Mouse (Mus musculus) embryonic fibroblast, embryonic 13.5 days (primary cell): ENCODE data around the gene Scrn2. TPM values are rescaled to one million over a fixed set of nuclear protein-coding genes. Genes with fewer than 3 reads are reported as not detected.

Experiments
- H3K27ac ChIP-seq: 2 replicates; pipeline ENCODE4 v1.5.1; 2012; ENCODE audit warnings: low read length, control low read depth, inconsistent platforms; ENCODE audit not compliant: insufficient read depth
- H3K4me1 ChIP-seq: 2 replicates; pipeline ENCODE4 v1.6.1; 2011; ENCODE audit warnings: low read length; ENCODE audit not compliant: control insufficient read depth, insufficient read depth
- H3K4me3 ChIP-seq: 2 replicates; pipeline ENCODE4 v1.5.1; 2011; ENCODE audit warnings: mild to moderate bottlenecking, control low read depth, low read length; ENCODE audit not compliant: insufficient read depth
- CTCF ChIP-seq: IDR thresholded peaks from 2 replicates; pipeline ENCODE4 v1.5.1; 2011; ENCODE audit warnings: mild to moderate bottlenecking, control low read depth, low read length, moderate library complexity, borderline replicate concordance; ENCODE audit not compliant: insufficient read depth
- POLR2A ChIP-seq: IDR thresholded peaks from 2 replicates; pipeline ENCODE4 v1.6.1; 2011; ENCODE audit warnings: low read depth, mild to moderate bottlenecking, control low read depth, low read length, moderate library complexity
- polyA plus RNA-seq: library from polyadenylated mRNA; stranded (reverse); fragments of >200 nt; gene quantifications from 2 replicates; pipeline ENCODE4 v1.2.4, GENCODE M21; 2011; ENCODE audit warnings: low read depth; ENCODE audit not compliant: missing spikeins, insufficient read length

The Scrn2 gene
- polyA plus RNA-seq, 1 experiment = 9.7 TPM

DNA sequence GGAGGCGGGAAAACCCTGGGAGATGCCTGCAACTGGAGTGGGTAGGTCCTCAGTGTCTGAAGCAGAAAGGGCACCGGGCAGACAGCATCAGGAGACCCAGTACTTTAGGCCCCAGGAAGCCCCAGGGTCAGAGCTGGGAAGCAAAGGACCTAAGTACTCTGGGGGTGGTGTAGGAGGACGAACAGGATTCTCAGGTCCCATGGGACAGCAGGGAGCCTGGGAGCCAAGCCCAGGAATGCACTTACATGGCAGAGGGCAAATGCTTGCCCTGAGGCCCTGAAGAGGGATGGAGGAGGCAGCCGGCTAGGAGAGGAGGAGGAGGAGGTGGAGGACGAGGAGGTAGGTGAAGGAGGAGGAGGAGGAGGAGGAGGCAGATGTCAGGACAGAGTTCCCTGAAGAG is 34.7 kb upstream of the Scrn2 start:
- Histone ChIP-seq H3K27ac (no peak overlapping the region), H3K4me1 (no peaks in the 10 kb centered on the region), H3K4me3 (no peak overlapping the region)
- TF ChIP-seq CTCF = no peak
- no peak for TF ChIP-seq POLR2A

DNA sequence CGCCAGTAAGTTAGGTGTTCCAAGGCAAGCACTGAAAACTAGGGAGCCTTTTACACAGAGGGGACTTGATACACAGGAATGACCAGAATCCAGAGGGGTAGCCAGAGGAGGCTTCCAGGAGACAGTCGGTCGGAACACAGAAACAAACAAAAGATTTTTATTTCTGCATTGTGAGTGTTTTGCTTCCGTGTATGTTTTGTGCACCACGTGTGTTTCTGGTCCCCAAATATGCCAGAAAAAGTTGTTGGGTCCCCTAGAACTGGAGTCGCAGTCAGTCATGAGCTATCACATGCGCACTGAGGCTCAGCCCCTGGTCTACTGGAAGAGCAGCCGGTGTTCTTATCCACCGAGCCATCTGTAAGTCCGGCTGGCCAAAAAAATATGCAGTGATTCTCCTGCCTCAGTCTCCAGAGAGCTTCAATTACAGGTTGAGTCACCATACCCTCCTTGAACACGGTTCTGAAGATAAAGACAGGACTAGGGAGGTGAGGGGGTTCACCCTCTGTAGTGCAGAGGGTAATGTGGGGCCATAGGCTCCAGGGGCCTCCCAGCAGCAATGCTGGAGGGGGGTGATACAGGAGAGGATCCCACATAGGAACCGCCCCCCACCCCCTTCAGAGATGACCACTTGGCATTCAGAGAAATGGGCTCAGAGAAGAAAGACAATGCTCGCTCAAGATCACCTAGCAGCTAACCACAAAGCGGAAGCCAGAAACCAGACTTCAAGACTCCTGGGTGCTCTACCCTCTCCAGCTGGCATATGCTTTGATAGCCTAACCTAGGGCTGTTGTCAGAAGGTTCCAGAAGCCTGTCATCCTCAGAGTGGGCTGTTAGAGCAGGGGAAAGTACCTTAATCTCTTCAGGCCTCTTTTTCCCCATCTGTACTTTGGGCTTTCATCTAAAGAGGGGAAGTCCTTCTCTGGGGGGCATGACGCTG is 33.6 kb upstream of the Scrn2 start:
- H3K4me3 ChIP-seq = no peak overlapping the region

DNA sequence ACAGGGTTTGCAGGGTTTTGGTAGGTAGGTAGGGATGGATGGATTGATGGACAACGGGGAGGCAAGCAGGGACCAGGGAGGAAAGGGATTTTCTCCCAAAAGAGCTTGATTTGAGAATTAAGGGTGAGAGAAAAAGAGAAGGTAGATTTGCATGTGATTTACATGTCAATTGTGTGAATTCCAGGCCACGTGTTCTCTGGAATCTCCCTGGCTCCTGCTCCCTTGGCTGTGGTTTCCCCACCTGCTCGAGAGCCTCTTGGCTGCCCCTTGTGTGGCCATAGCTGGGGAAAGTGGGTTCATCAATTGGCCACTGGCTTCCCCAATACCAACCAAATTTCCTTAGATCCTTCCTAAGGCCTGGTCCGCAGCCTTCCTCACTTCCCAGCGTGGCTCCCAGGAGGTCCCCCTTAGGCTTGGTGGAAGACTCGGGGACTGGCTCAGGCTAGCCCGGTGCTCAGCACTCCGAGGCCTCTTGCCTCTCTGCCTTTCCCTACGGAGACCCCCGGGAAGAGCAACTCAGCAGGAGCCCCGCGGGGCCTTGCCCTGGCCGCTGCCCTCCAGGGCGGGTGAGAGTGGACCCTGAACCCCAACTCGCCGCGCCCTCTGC is 32.9 kb upstream of the Scrn2 start:
- Histone ChIP-seq H3K4me3 (no peak overlapping the region), H3K4me1 (no peaks in the 10 kb centered on the region), H3K27ac (no peak overlapping the region)
- TF ChIP-seq CTCF = no peak
- no peak for TF ChIP-seq POLR2A

More for the DNA sequence above, 33.6 kb upstream of the Scrn2 start:
- TF ChIP-seq POLR2A = no peak
- TF ChIP-seq CTCF = no peak
- Histone ChIP-seq H3K27ac (no peak overlapping the region), H3K4me1 (no peaks in the 10 kb centered on the region)

DNA sequence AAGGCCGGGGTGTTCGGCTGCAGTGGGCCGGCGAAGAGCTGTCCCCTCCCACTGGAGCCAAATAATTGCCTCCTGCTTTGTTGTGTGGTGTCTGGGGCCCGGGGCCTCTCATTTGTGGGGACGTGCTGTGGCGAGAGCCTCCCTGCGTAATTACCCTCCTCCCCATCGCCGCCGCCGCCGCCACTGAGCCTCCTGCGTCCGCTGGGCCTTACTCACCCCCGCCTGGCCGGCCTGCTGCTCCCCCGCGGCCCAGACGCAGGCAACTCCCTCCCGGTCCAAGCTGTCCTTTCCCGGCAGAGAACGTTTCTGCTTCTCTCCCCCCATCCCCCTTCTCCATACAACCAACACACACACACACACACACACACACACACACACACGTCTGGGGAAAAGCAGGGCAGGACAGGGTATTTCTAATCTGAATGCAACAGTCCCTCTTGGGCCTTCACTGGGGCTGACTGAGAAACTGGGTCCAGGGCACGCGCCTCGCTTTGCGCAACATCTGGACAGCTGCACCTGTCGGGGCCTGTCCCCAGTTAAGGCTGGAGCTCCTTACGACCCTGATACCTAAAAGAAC is 32.3 kb upstream of the Scrn2 start:
- TF ChIP-seq CTCF (no peak), POLR2A (no peak; the same call in 1 of the 2 replicates)
- Histone ChIP-seq H3K4me1 (no peaks in the 10 kb centered on the region), H3K27ac (no peak overlapping the region), H3K4me3 (no peak overlapping the region)

DNA sequence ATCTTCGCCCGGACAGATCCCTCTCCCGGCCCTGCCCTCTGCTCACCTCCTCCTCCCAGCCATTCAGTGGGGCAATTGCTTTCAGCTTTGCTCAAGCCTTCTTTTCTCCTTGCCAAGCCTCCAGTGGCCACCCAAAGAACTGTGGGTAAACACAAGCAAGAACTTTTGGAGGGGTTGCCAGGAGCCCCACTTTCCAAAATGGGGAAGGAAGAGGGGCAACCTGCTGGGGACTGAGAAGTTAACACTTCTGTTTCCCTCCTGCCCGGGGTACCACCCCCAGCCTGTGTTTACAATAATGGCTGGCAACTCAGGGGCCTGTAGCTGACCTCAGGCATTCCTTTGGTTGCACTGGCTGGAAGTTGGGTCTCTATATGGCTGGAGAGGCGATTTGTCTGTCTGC is 26.6 kb upstream of the Scrn2 start:
- TF ChIP-seq POLR2A (no peak), CTCF (no peak)
- Histone ChIP-seq H3K27ac (no peak overlapping the region), H3K4me3 (no peak overlapping the region), H3K4me1 (peaks cover 3% of the 10 kb centered on the region; the same call in 1 of the 2 replicates)

DNA sequence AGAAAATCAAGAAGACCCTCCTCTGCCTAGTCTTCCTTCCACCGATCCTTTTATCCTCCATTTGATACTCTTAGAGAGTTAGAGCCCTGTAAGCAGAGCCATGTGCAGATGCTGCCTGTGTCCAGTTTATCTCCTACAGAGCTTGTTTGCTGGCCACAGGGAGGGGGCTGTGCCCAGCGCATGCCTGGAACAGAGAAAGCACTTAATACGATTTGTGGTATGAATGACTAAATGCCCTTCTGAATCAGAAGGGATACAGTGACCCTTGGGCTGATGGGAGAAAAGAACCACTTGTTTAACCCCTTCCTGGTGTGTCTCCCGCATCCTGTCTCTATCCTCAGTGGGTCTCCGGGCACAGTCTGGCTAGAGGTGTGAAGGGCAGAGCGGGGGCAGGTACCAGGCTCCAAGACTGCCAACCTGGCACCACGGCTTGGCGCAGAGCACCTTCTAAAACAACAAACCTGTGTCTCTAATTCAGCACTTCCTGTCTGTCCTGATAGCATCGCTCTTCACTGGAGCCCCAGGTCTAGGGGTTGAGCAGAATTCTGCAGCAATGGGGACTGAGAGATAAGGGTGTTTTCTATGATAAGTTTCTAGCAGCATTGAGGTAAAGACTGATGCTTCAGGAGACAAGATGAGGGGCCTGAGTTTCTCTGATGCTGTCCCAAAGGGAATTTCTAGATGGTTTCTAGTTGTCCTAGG is 22.5 kb upstream of the Scrn2 start:
- no peak for TF ChIP-seq CTCF
- TF ChIP-seq POLR2A = no peak
- H3K4me3 ChIP-seq = no peak overlapping the region
- peaks cover 3% of the 10 kb centered on the region; the same call in 1 of the 2 replicates for H3K4me1 ChIP-seq
- no peak overlapping the region for H3K27ac ChIP-seq

DNA sequence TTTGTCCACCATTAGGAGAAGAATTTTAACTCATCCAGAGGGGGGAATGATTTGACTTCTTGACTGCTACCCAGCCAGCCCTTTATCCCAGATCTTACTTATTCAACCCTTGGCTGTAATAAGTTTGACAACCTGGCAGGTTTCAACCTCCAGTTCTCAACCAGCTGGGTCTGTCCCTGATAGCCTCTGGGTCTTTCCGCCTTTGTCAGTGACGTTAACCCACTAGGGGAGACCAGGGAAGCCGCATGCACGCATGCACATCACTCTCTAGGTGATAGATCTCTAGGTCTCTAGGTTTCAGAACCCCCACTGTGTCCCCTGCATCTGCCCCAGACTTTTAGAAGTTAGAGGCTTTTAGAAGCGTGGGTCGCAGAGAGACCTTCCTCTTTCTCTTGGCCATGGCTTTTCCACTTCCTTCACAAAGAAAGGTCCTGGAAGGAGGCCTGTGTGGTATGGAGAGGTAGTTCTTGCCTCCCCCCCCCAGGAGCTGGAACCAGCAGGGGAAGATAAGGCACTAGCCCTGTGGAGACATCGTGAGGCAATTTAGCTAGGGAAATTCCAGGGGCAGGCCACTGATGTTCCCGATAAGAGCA is 20.4 kb upstream of the Scrn2 start:
- H3K4me3 ChIP-seq = no peak overlapping the region
- TF ChIP-seq CTCF (no peak), POLR2A (no peak)
- H3K4me1 ChIP-seq = peaks cover 3% of the 10 kb centered on the region; the same call in 1 of the 2 replicates
- no peak overlapping the region for H3K27ac ChIP-seq

DNA sequence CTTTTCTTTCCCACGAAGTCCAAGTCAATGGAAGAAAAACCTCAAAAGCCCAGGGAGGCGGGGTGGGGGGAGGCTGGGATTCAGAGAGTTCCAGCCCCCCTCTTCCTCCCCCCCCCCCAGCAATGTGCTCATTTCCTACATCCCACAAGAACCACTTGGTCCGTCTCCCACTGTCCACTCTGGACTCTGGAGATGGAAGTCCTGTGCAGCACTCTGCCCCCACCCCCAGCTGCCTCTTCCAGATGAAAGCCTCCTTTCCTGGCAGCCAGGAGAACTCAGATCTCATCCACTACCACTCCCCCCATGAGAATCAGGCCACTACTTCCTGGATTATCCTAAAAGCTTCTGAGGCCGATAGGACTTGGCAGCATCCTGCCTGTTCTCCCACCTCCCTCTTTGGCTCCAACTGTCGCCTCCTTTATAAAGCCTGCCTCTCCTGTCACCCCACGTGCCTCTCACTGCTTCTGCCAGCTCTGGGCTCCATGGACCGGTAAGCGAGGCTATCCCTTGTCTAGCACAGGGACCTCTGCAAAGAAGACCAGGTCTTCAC is 16.5 kb upstream of the Scrn2 start, which contains the start of gene Sp6:
Gene Sp6 (plus strand): TSS at position 274 of the 550 bp plus-strand sequence.
- TF ChIP-seq POLR2A (no peak), CTCF (no peak)
- Histone ChIP-seq H3K27ac (no peak within 1 kb of the TSS), H3K4me3 (no peak within 1 kb of the TSS), H3K4me1 (no peaks in the 10 kb centered on the region)
